In genomic region chr13:36562447-36563441, GRCm38 (mm10) we compare ENCODE assay signal across 9 mouse cellular contexts.
DNase-seq lines count a peak whose midpoint lies in the region; ATAC-seq and TF ChIP-seq lines count a peak whose summit lies in the region.
"Had no signal": no experiment of that assay in that cellular context is flagged by ENCODE, and none has a peak within 500 bp of the region (broad histone marks: within the 10 kb centered on the region; RNA-seq: fewer than 3 reads in every experiment).

No protein-coding gene starts in this region.

- no peak overlapping the region for H3K4me2 ChIP-seq in neural tube, embryonic 11.5 days (ENCODE audit: low read depth)
- H3K4me2 ChIP-seq: embryonic facial prominence, embryonic 15.5 days; heart, embryonic 15.5 days had no signal

- no peak overlapping the region for H3K9ac ChIP-seq in neural tube, embryonic 11.5 days (ENCODE audit: low read length)
- H3K9ac ChIP-seq: embryonic facial prominence, embryonic 15.5 days; heart, embryonic 15.5 days had no signal

- H3K4me1 ChIP-seq in neural tube, embryonic 11.5 days (ENCODE audit: control insufficient read depth, insufficient read depth, low read length): peaks cover 2% of the 10 kb centered on the region; the same call in 1 of the 2 replicates
- H3K4me1 ChIP-seq in kidney, adult 2 months (ENCODE audit: control insufficient read depth, insufficient read depth, low read length): no peaks in the 10 kb centered on the region
- H3K4me1 ChIP-seq: embryonic facial prominence, embryonic 15.5 days had no signal

- no peak for TF ChIP-seq POLR2A in kidney, adult 2 months (IDR thresholded peaks at IDR 0.05; ENCODE audit: low read depth, low read length)

- DNase-seq in neural tube, embryonic 11.5 days (ENCODE audit: low spot score): no peak
- DNase-seq in neural tube, embryonic 10.5 days (ENCODE audit: extremely low spot score, low spot score): no peak
- DNase-seq in heart, postnatal 25 days (ENCODE audit: low spot score): peak; percentile 22
- peak; percentile 30 for DNase-seq in mesoderm, embryonic 11.5 days (ENCODE audit: low read depth, low spot score)
- no peak for DNase-seq in adrenal gland, adult 8-10 months
- no peak for DNase-seq in kidney, adult 2 months
- no peak for DNase-seq in spleen, postnatal 14 days (ENCODE audit: low spot score in 2 of 2)

- no peak for TF ChIP-seq CTCF in kidney, adult 2 months (conservative IDR thresholded peaks at IDR 0.05; ENCODE audit: insufficient read depth, insufficient read length, low read depth, low read length)

- intact Hi-C loops in heart, postnatal 25 days (cut with DNase I): no loop called here

- H3K9me3 ChIP-seq in neural tube, embryonic 11.5 days (ENCODE audit: control insufficient read depth, low read length): no peaks in the 10 kb centered on the region
- H3K9me3 ChIP-seq: embryonic facial prominence, embryonic 15.5 days; heart, embryonic 15.5 days had no signal

- peak overlapping the region; percentile 45; the same call in 1 of the 2 replicates for H3K27ac ChIP-seq in neural tube, embryonic 11.5 days (ENCODE audit: low read depth, low read length)
- H3K27ac ChIP-seq in kidney, adult 2 months (ENCODE audit: insufficient read depth, low read depth, low read length): no peak overlapping the region
- H3K27ac ChIP-seq: embryonic facial prominence, embryonic 15.5 days; heart, embryonic 15.5 days had no signal

- H3K36me3 ChIP-seq in neural tube, embryonic 11.5 days (ENCODE audit: control insufficient read depth, insufficient read depth, low read length): no peaks in the 10 kb centered on the region
- H3K36me3 ChIP-seq in kidney, adult 2 months (ENCODE audit: control insufficient read depth, insufficient read depth, low read length): no peaks in the 10 kb centered on the region
- H3K36me3 ChIP-seq: embryonic facial prominence, embryonic 15.5 days; heart, embryonic 15.5 days had no signal

- ATAC-seq in neural tube, embryonic 11.5 days (ENCODE audit: insufficient read depth, low FRiP score, low TSS enrichment): no peak

- no peak overlapping the region for H3K4me3 ChIP-seq in neural tube, embryonic 11.5 days (ENCODE audit: low read depth, low read length)
- H3K4me3 ChIP-seq in kidney, adult 2 months (ENCODE audit: insufficient read depth, low read depth, low read length): no peak overlapping the region
- H3K4me3 ChIP-seq: embryonic facial prominence, embryonic 15.5 days; heart, embryonic 15.5 days had no signal

- no peaks in the 10 kb centered on the region for H3K27me3 ChIP-seq in neural tube, embryonic 11.5 days (ENCODE audit: control insufficient read depth, insufficient read depth, low read length)
- H3K27me3 ChIP-seq in kidney, adult 2 months (replicated peaks; ENCODE audit: control insufficient read depth, insufficient read depth, low read length): no peaks in the 10 kb centered on the region
- H3K27me3 ChIP-seq: embryonic facial prominence, embryonic 15.5 days; heart, embryonic 15.5 days had no signal

- WGBS in neural tube, embryonic 11.5 days: 65% methylated on average over 16 of the region's 16 CpGs
- WGBS in kidney, adult 2 months: 78% methylated on average over 16 of the region's 16 CpGs

Comparison
In these comparisons a context has a peak if more than half of its experiments do, and no peak if none do; other contexts are left out.
1. DNase-seq: peak in heart, postnatal 25 days (single experiment) and mesoderm, embryonic 11.5 days (single experiment); none in neural tube, embryonic 11.5 days (single experiment), neural tube, embryonic 10.5 days (single experiment), adrenal gland, adult 8-10 months (single experiment), kidney, adult 2 months (single experiment) and spleen, postnatal 14 days (0 of 2).